Mouse (Mus musculus) bone marrow, adult 2 months (tissue): ENCODE measurements around the gene Nrsn2. TPM values are rescaled to one million over a fixed set of nuclear protein-coding genes. Genes with fewer than 3 reads are reported as not detected.
A peak's percentile ranks its signal among the peaks of the same experiment; 100 is the strongest.

Experiments
- H3K27ac ChIP-seq: fragments of 200-500 bp; 2 replicates; pipeline ENCODE4 v1.5.1; 2012; ENCODE audit warnings: low read depth, mild to moderate bottlenecking, control low read depth, inconsistent platforms, low read length; ENCODE audit not compliant: control insufficient read depth, poor library complexity, insufficient read depth
- H3K4me1 ChIP-seq: fragments of 200-500 bp; 2 replicates; pipeline ENCODE4 v1.6.1; 2011; ENCODE audit warnings: low read length; ENCODE audit not compliant: control insufficient read depth, insufficient read depth
- H3K4me3 ChIP-seq: fragments of 200-500 bp; replicated peaks from 2 replicates; pipeline ENCODE3; 2011; ENCODE audit warnings: mild to moderate bottlenecking, low read depth, low read length, control low read depth; ENCODE audit not compliant: control insufficient read depth
- CTCF ChIP-seq: fragments of 200-500 bp; IDR thresholded peaks from 2 replicates; pipeline ENCODE4 v1.5.1; 2011; ENCODE audit warnings: low read length, control low read depth; ENCODE audit not compliant: control insufficient read depth, insufficient read depth
- POLR2A ChIP-seq: fragments of 200-500 bp; IDR thresholded peaks from 2 replicates; pipeline ENCODE4 v1.6.1; 2011; ENCODE audit warnings: low read depth, mild to moderate bottlenecking, control low read depth, low read length, borderline replicate concordance; ENCODE audit not compliant: control insufficient read depth
- WGBS: fragments of 180-500 bp; shearing (Covaris S2); methylation state at CpG from one replicate; pipeline ENCODE4 v1.1.7; 2018; 5-methylcytosine and 5-hydroxymethylcytosine counted together
- polyA plus RNA-seq: library from polyadenylated mRNA; stranded (reverse); fragments of >200 nt; gene quantifications from 2 replicates; pipeline ENCODE4 v1.2.4, GENCODE M21; 2011; ENCODE audit warnings: low replicate concordance; ENCODE audit not compliant: missing spikeins, insufficient read depth, insufficient read length

Gene Nrsn2
- polyA plus RNA-seq, 1 experiment = not detected

DNA sequence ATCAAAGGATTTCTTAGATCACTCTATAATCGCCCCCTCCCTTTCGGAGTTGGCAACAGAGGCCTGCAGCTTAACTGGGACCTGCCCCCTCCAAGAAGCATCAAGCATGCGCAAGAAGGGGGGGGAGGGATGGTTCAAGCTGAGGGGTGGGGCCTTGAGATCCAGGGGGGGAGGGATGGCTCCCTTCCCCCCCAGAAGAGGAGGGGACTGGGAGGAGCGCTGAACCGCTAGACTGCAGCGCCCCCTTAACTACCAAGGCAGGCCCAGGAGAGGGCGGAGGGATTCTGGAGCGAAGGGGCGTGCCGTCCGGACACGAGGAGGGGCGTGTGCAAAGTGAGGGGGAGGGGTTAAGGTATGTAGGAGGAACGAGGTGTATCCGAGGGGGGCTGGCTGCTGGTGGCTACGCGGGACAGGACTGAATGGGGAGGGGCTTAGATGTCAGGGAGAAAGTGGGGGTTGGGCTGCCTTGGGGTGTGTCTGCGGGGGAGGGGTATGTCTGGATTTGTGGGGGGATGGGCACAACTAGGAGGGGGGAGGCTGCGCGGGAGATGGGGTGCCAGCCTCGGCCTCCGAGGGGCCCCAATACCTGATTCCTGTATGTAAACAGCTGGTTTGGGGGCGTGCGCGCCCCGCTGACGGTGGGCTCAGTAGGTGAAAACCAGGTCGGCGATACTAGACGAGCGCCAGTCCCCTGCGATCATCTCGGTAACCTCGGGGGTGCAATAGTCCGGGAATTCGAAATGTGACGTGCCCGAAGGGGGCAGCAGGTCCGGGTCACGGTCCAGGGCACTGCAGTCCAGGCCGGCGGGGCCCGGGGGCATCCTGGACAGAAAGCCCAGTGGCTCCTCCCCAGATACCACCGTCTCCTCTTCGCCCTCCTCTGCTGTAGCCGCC is 19.9 kb upstream of the Nrsn2 start:
- Histone ChIP-seq H3K4me1 (no peaks in the 10 kb centered on the region; the same call in none of the 2 replicates), H3K27ac (peak overlapping the region; percentile 78; the same call in 1 of the 2 replicates), H3K4me3 (peak overlapping the region; percentile 57)
- no peak for TF ChIP-seq CTCF
- no peak for TF ChIP-seq POLR2A
- WGBS = 2% methylated on average over 44 of the region's 46 CpGs

DNA sequence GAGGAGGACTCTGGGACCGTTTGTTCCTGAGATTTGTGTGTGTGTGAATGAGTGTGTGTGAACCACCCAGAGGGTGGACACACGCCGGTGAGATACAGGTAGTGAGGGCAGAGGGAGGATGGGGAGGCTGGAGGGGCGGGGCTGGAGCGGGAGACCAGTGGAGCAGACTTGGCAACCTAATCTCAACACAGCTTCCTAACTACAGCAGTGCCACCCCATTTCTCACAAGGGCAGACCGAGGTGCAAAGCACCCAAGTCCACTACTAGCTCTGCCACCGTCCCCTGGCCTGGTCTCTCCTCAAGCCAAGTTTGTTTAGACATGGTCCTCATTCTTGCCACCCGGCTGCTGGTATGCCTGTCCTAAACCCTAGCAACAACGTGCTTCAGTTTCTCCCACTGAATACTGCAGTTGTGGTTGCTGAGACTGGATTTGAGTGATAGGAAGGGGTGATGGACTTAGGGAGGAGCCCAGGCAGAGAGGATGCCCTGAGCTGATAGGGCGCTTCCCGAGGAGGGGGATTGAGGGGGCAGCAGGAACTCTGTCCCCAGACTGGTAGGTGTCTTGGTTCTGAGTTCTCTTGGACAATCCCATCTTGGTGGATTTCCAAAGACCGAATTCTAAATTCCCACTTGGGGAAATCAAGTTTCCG is 19.0 kb upstream of the Nrsn2 start:
- Histone ChIP-seq H3K4me1 (no peaks in the 10 kb centered on the region; the same call in none of the 2 replicates), H3K27ac (no peak overlapping the region), H3K4me3 (no peak overlapping the region)
- TF ChIP-seq CTCF (no peak), POLR2A (no peak)
- WGBS = 63% methylated on average over 13 of the region's 13 CpGs

DNA sequence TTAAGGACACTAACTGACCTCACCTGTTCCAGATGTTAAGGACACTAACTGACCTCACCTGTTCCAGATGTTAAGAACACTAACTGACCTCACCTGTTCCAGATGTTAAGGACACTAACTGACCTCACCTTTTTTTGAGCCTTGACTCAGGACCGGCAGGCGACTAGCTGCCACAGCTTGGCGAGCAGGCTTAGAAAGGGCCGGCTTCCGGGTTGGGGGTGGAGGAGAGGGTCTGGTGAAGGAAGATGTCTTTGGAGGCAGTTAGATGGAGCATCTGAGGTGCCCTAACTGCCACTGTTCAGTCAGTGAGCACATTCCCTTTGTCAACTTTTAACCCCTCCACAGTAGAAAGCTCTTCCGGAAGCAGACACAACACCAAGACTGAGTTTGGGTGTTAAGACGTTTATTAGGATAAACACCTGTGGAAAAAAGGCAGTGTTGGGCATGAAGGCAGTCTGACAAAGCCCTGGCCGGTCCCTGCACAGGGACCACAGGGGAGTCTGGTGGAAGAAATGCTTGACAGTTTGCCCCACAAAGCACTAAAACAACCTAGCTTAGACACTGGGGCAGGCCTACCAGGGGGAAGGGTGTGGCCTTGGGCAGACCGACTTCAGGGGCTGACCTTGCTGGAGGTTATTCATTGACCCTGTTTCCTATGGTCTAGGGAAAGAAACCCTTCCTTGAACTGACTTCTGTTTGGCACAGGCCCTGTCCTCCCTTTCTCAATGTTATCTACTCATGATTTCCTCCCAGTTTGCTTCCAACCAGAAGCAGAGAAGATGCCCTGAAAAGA is 17.0 kb upstream of the Nrsn2 start:
- no peak for TF ChIP-seq CTCF
- TF ChIP-seq POLR2A = no peak

DNA sequence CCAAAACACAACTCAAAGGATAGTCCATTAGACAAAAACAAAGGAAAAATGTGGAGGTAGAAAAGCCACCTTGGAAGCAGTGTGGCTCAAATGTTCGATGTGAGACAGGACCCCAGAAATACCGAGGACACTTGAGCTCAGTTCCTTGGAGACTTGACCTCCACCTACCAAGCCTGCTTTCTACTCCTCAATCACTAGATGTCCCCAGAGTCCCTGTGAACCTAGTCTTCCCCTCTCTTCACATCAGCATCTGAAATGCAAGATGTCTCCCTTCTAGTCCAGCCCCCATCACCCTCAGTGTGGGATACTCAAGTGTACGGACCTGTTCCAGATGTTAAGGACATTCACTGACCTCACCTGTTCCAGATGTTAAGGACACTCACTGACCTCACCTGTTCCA is 16.3 kb upstream of the Nrsn2 start:
- H3K27ac ChIP-seq = no peak overlapping the region
- TF ChIP-seq POLR2A (no peak), CTCF (peak; percentile 41; the same call in 1 of the 2 replicates)
- H3K4me3 ChIP-seq = no peak overlapping the region
- no peaks in the 10 kb centered on the region for H3K4me1 ChIP-seq
- WGBS = 15% methylated on average over 3 of the region's 3 CpGs

More for the DNA sequence above, 17.0 kb upstream of the Nrsn2 start:
- 75% methylated on average over 9 of the region's 9 CpGs for WGBS
- no peak overlapping the region for H3K27ac ChIP-seq
- no peaks in the 10 kb centered on the region for H3K4me1 ChIP-seq
- H3K4me3 ChIP-seq = no peak overlapping the region

DNA sequence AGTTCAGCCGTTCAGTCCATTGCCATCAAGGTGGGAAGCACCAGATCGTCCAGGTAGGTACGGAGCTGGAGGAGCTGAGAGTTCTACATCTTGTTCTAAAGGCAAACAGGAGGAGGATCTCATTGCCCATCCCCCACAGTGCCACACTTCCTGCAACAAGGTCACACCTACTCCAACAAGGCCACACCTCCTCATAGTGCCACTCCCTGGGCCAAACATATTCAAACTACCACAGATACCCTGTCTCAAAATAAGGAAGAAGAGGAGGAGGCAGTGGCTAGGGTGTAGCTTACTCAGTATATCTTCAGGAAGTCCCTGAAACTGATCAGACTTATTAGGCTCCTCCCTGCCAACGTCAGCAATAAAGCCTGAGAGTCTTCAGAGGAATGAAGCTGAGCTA is 7.8 kb upstream of the Nrsn2 start:
- WGBS = 82% methylated on average over 4 of the region's 4 CpGs

DNA sequence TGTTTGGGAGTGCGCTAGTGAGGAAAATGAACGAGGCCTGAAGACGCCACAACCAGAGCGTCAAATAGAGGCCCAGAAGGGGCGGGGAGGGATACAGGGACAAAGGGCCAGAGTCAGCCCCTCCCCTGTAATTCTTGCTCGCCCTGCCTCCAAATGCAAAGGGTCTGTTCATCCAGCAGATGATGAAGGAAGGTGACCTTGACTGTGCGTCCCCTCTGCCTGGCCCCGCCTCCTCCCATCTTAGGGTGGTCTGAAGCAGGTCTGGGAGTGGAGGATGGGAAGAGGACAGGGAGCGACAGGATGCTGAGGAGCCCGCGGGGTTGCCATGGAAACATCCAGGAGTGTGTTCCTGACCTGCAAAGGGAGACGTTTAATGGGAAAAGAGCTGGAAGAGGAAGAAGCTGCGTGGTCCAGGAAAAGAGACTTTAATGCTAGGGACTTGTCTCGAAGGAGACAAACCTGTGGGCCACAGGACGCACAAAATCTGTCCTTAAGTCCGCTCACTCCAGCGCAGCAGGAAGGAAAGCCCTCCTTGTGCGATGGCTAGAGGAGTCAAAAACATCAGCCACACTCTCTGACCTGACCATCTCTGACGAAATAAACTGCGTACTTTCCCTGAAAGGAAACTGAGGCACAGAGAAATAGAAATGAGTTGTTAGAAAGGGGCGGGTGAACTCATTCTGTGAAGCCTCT is 640 bp downstream of the Nrsn2 start:
- Histone ChIP-seq H3K4me1 (no peaks in the 10 kb centered on the region; the same call in 1 of the 2 replicates), H3K27ac (no peak overlapping the region), H3K4me3 (no peak overlapping the region)
- 40% methylated on average over 21 of the region's 21 CpGs for WGBS
- TF ChIP-seq CTCF (no peak), POLR2A (no peak)

More for the DNA sequence above, 7.8 kb upstream of the Nrsn2 start:
- TF ChIP-seq CTCF (no peak), POLR2A (no peak)
- no peaks in the 10 kb centered on the region for H3K4me1 ChIP-seq
- H3K27ac ChIP-seq = no peak overlapping the region
- no peak overlapping the region for H3K4me3 ChIP-seq

DNA sequence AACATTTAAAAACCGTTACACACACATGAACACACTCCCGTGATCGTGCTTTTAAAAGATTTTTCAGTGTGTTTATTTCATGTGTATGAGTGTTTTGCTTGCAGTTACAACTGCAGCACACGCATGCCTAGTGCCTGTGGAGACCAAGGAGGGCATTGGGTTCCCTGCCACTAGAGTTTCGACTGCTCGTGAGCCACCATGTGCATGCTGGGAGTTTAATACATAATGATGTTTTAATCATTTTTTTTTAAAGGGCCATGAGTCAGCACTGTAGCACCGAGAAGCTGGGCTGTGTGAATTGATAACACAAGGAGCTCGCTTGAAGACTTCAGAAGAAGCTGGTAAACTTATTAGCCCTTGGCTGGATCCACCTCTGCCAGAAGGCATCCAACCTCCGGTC is 2.9 kb downstream of the Nrsn2 start:
- TF ChIP-seq CTCF = no peak
- TF ChIP-seq POLR2A = no peak
- no peak overlapping the region for H3K4me3 ChIP-seq
- WGBS = 42% methylated on average over 9 of the region's 9 CpGs
- H3K27ac ChIP-seq = no peak overlapping the region
- H3K4me1 ChIP-seq = no peaks in the 10 kb centered on the region; the same call in 1 of the 2 replicates

DNA sequence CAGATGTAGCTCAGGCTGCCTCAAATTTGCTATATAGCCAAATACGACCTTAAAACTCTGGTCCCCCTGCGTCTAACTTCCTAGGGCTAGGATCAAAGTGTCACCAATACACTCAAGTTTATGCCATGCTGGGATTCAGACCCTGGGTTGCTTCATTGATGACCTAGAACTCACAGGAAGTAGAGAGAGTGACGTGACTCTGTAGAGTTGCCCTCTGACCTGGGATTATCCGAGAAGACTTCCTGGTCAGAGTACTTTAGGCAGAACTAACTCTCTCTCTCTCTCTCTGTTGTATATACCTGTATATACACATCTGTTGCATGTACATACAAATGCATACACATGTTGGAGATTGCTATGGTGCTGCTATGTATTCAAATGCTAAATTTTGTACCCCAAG is 3.8 kb downstream of the Nrsn2 start:
- TF ChIP-seq POLR2A (no peak), CTCF (no peak)
- Histone ChIP-seq H3K4me1 (no peaks in the 10 kb centered on the region; the same call in 1 of the 2 replicates), H3K27ac (no peak overlapping the region), H3K4me3 (no peak overlapping the region)
- WGBS = 50% methylated on average over 4 of the region's 4 CpGs
